Mouse (Mus musculus) liver, embryonic 15.5 days (tissue): ENCODE results near the gene Idh1. TPM values are rescaled to one million over a fixed set of nuclear protein-coding genes. Genes with fewer than 3 reads are reported as not detected.
A peak's percentile ranks its signal among the peaks of the same experiment; 100 is the strongest.

Experiments
- ATAC-seq: fragments of 200-750 bp; cut with Nextera tagmentation; 2 replicates; pipeline ENCODE4 v1.8.0; 2017; ENCODE audit warnings: moderate number of reproducible peaks, mild to moderate bottlenecking, moderate library complexity; ENCODE audit not compliant: insufficient read depth
- H3K27ac ChIP-seq: fragments of 300-500 bp; sonication (generic); replicated peaks from 2 replicates; pipeline ENCODE4 v1.5.1; 2015; ENCODE audit warnings: mild to moderate bottlenecking, inconsistent platforms
- H3K27me3 ChIP-seq: fragments of 300-500 bp; sonication (generic); 2 replicates; pipeline ENCODE4 v1.6.1; 2015; ENCODE audit warnings: mild to moderate bottlenecking, inconsistent platforms
- H3K36me3 ChIP-seq: fragments of 300-500 bp; sonication (generic); replicated peaks from 2 replicates; pipeline ENCODE4 v1.6.1; 2015; ENCODE audit warnings: moderate library complexity, mild to moderate bottlenecking, inconsistent platforms
- H3K4me1 ChIP-seq: fragments of 300-500 bp; sonication (generic); replicated peaks from 2 replicates; pipeline ENCODE4 v1.6.1; 2015; ENCODE audit warnings: inconsistent platforms
- H3K4me2 ChIP-seq: fragments of 300-500 bp; sonication (generic); 2 replicates; pipeline ENCODE4 v1.6.1; 2015; ENCODE audit warnings: moderate library complexity, mild to moderate bottlenecking, inconsistent platforms
- H3K4me3 ChIP-seq: fragments of 300-500 bp; sonication (generic); replicated peaks from 2 replicates; pipeline ENCODE4 v1.5.1; 2015; ENCODE audit warnings: mild to moderate bottlenecking, inconsistent platforms
- H3K9ac ChIP-seq: fragments of 300-500 bp; sonication (generic); 2 replicates; pipeline ENCODE4 v1.6.1; 2015; ENCODE audit warnings: moderate library complexity, mild to moderate bottlenecking, inconsistent platforms
- H3K9me3 ChIP-seq: fragments of 300-500 bp; sonication (generic); replicated peaks from 2 replicates; pipeline ENCODE4 v1.6.1; 2016; ENCODE audit warnings: inconsistent platforms
- WGBS: fragments of 180-500 bp; shearing (Covaris S2); methylation state at CpG from one replicate; pipeline ENCODE4 v1.1.7; 2015; ENCODE audit warnings: mixed read lengths; ENCODE audit not compliant: insufficient replicate concordance; 5-methylcytosine and 5-hydroxymethylcytosine counted together
- polyA plus RNA-seq: library from polyadenylated mRNA; unstranded; fragments of >200 nt; fragmentation: Nextera tagmentation; extraction: Ambion mirVana; gene quantifications from 2 replicates; pipeline ENCODE4 v1.2.1, GENCODE M21; 2015

Gene Idh1
- polyA plus RNA-seq, 1 experiment from 2014 or later: 118 TPM

DNA sequence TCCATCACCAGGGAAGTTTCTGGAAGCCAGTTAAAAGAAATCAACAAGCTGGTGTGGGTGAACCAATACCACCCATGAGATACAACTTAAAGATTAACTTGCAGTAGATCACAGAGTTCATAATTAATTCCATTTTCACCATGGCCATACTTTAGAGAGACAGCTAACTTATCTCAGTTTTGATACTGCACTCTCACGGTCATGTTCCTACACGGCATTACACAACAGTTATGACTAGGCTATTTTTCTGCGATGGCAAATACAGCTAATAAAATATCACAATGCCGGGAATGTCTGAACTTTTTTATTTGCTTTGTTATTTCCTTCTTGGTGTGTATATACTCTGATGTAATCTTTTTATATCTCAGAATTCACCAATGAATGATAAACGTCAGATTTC, 9.4 kb downstream of the Idh1 start:
- Histone ChIP-seq H3K27me3 (no peaks in the 10 kb centered on the region), H3K4me3 (no peak overlapping the region), H3K9me3 (no peaks in the 10 kb centered on the region), H3K36me3 (peaks cover 8% of the 10 kb centered on the region), H3K4me1 (peaks cover 39% of the 10 kb centered on the region), H3K27ac (no peak overlapping the region), H3K9ac (no peak overlapping the region), H3K4me2 (peak overlapping the region; percentile 21)
- WGBS: 23% methylated on average over 5 of the region's 5 CpGs
- ATAC-seq: no peak

DNA sequence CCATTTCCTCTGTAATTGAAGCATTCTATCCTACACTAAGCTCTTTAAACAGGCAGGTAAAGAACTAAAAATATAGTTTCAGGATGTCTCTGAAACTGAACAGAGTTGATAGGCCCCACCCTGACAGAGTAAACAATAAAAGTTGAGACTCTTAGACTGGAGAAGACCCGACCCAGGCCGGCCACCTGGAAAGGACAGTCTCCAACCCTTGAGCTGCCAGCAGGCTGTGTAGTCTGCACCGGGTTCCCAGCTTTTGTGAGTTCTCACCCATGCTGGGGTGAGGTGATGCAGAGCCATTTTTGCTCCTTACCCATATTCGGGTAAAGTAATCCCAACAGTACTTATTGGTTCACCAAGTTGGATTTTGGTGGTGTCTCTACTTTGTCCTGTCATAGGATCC, 10.1 kb downstream of the Idh1 start:
- H3K9ac ChIP-seq: no peak overlapping the region
- WGBS: 66% methylated on average over 4 of the region's 4 CpGs

DNA sequence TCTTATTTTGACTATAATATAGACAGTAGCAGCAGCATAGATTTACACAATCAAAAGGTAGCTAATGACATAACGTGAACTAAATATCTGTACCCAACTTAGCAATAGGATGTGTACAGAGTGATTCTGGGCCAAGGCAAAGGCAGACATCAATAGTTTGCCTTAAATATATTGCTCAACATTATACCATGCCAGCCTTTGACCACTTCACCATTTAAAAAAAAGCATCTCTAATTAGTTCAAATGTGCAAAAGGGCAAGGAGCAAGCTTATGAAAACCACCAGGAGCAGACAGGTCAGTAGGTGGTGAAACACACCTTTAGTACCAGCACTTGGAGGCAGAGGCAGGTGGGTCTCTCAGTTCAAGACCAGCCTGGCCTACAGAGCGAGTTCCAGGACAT, 12.6 kb downstream of the Idh1 start:
- 76% methylated on average over 2 of the region's 2 CpGs for WGBS
- ATAC-seq: no peak
- Histone ChIP-seq H3K9me3 (no peaks in the 10 kb centered on the region), H3K27me3 (no peaks in the 10 kb centered on the region), H3K4me1 (peaks cover 25% of the 10 kb centered on the region), H3K9ac (no peak overlapping the region), H3K36me3 (peaks cover 17% of the 10 kb centered on the region), H3K27ac (no peak overlapping the region), H3K4me2 (no peak overlapping the region), H3K4me3 (no peak overlapping the region)

More for the DNA sequence above, 10.1 kb downstream of the Idh1 start:
- peak overlapping the region; percentile 4; the same call in 1 of the 2 replicates for H3K4me3 ChIP-seq
- no peak overlapping the region for H3K27ac ChIP-seq
- ATAC-seq: no peak
- H3K4me1 ChIP-seq: peaks cover 34% of the 10 kb centered on the region
- H3K36me3 ChIP-seq: peaks cover 8% of the 10 kb centered on the region
- no peaks in the 10 kb centered on the region for H3K9me3 ChIP-seq
- no peaks in the 10 kb centered on the region for H3K27me3 ChIP-seq
- H3K4me2 ChIP-seq: peak overlapping the region; percentile 21

DNA sequence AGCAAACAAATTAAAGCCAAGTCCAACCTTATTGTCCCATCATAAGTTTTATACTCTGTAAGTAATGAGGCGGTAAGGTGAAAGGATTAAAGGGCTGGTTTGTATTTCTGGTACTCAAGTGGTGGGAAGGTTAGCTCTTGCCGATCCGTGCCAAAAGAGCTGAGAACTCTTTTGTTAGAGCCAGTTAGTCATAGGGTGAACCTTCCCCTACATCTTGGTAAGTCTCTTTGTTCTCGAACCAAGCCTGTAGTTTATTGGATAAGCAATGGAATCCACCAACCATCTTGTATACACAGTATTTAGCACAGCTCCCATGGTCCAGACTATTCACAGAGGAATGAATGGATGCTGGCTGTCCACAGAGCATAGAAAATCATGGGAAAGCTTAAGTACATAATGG, 14.7 kb downstream of the Idh1 start:
- no peaks in the 10 kb centered on the region for H3K9me3 ChIP-seq
- no peak for ATAC-seq
- no peak overlapping the region for H3K4me3 ChIP-seq
- H3K36me3 ChIP-seq: peaks cover 34% of the 10 kb centered on the region
- no peaks in the 10 kb centered on the region for H3K27me3 ChIP-seq
- H3K27ac ChIP-seq: no peak overlapping the region
- H3K9ac ChIP-seq: no peak overlapping the region
- 0 out of 2 replicates have a peak, but pooled peaks cover 10% of the 10 kb centered on the region for H3K4me1 ChIP-seq
- WGBS: 68% methylated on average over 4 of the region's 4 CpGs
- H3K4me2 ChIP-seq: no peak overlapping the region

DNA sequence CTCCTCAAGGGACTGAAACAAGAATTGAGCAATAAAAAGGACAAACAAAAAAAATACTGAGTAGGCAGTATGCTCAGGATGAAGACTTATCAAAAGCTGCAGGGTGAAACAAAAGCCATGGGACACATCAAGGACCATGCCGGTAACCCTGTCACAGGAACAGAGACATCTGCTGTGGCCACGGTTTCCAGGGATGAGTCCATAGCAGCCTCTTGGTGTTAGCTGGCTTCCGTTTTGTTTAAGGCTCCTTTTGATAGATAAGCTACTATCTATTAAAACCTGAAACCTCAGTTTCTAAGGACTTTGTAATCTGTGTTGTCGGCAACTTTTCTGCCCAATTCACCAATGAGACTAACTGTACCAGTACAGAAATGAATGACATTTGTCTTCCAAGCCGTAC, 16.4 kb downstream of the Idh1 start:
- Histone ChIP-seq H3K4me2 (no peak overlapping the region), H3K4me3 (no peak overlapping the region), H3K27ac (no peak overlapping the region), H3K27me3 (no peaks in the 10 kb centered on the region), H3K4me1 (no peaks in the 10 kb centered on the region), H3K9me3 (no peaks in the 10 kb centered on the region), H3K9ac (no peak overlapping the region), H3K36me3 (peaks cover 37% of the 10 kb centered on the region)
- 33% methylated on average over 5 of the region's 5 CpGs for WGBS
- ATAC-seq: no peak

DNA sequence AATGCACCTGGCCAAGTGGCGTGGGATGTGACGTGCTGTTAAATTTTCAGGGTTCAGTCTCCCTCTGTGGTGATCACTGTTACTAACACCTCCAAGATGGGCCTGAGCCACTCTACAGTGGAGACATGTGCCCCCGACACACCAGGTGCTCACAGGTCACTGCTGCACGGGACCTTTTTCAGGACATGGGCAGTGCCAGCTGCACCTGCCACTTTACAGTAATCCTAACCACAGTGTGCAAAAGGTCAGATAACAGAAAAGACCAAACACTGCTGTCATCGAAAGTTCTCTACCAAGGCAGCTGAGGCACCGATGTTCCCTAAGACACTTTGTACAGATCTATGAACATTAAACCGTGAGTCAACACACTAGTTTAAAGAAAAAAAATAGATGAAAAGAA, 16.8 kb downstream of the Idh1 start:
- Histone ChIP-seq H3K9ac (no peak overlapping the region), H3K4me3 (no peak overlapping the region), H3K4me2 (no peak overlapping the region), H3K27ac (no peak overlapping the region), H3K36me3 (peaks cover 37% of the 10 kb centered on the region), H3K4me1 (no peaks in the 10 kb centered on the region), H3K27me3 (no peaks in the 10 kb centered on the region), H3K9me3 (no peaks in the 10 kb centered on the region)
- ATAC-seq: no peak
- WGBS: 48% methylated on average over 7 of the region's 7 CpGs

DNA sequence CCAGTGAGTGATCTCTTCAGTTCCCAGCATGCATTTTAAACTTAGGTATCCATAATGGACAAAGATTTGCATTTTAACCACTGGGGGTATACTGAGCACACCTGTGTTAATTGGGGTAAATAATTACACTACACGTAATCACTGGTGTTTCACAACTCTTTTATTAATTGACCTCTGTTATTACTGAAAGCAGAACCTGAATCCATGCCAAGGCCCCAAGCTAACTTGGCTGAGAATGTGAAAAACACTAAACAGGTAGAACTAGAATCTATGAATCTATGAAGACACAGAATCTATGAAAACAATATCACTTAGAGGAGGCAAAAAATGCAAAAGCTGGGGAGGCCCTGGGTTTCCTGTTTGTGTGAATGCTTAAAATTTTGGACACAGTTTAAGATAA, 18.8 kb downstream of the Idh1 start:
- Histone ChIP-seq H3K4me2 (no peak overlapping the region), H3K27me3 (no peaks in the 10 kb centered on the region), H3K9me3 (no peaks in the 10 kb centered on the region), H3K4me3 (no peak overlapping the region), H3K36me3 (peaks cover 40% of the 10 kb centered on the region), H3K9ac (no peak overlapping the region), H3K4me1 (no peaks in the 10 kb centered on the region), H3K27ac (no peak overlapping the region)
- ATAC-seq: no peak
- 75% methylated on average over 1 of the region's 1 CpGs for WGBS

DNA sequence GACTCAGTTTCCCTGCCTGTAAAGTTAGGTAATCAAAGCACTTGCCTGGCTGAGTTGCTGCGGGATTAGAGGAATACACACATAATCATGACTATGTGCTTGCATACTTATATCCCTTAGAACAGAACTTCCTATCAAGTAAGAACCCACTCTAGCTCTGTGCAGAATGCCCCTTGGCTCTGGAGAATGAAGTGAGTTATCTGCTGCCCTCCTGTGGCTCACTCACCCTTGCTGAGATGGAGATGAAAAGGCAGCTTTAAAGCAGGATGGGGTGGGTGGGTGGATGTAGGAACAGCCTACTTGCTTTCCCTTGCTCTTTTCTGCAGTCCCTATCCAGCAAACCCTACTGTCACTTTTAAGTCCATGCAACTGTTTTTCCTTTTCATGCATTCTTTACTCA, 24.1 kb downstream of the Idh1 start:
- H3K36me3 ChIP-seq: peaks cover 52% of the 10 kb centered on the region
- no peaks in the 10 kb centered on the region for H3K9me3 ChIP-seq
- H3K9ac ChIP-seq: no peak overlapping the region
- 76% methylated on average over 1 of the region's 1 CpGs for WGBS
- H3K27me3 ChIP-seq: no peaks in the 10 kb centered on the region
- H3K4me1 ChIP-seq: no peaks in the 10 kb centered on the region
- H3K4me3 ChIP-seq: no peak overlapping the region
- ATAC-seq: no peak
- H3K4me2 ChIP-seq: no peak overlapping the region
- H3K27ac ChIP-seq: no peak overlapping the region

DNA sequence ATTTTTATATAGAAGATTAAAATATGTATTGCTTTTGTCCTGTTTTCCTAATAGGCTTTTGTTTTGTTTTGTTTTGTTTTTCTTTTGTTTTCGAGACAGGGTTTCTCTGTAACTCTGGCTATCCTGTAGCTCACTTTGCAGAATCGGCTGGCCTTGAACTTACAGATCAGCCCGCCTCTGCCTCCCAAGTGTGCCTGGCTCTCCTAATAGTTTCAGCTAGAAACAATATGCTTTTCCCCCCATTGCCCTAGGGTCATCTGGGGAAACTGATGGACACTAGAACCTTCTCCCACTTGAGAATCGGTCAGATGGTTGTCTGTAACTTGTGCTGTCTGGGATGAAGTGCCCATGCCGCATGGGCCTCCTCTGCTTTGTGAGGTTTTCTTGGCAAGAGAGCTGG, 30.2 kb downstream of the Idh1 start:
- 69% methylated on average over 5 of the region's 5 CpGs for WGBS

DNA sequence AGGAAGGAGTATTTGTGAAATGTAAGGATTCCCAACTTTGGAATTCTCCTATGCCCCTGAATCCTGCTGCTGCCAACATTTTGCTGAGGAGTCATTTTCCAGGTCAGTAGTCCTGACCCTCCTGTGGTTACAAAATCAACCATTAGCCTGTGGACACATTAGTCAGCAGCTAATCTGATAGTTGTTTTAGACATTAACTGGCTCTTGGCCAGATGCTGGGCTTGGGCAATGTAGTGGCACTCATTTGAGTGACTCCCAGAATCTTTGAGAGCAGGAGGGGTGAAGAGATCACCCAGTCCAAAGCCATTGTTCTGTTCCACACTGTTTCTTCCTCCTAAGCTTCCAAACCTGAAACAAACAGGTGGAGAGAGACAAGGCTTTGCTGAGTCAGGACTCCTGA, 31.5 kb downstream of the Idh1 start:
- Histone ChIP-seq H3K27me3 (no peaks in the 10 kb centered on the region), H3K4me1 (no peaks in the 10 kb centered on the region), H3K27ac (no peak overlapping the region), H3K9me3 (no peaks in the 10 kb centered on the region), H3K4me2 (no peak overlapping the region), H3K36me3 (peaks cover 11% of the 10 kb centered on the region), H3K9ac (no peak overlapping the region), H3K4me3 (no peak overlapping the region)
- ATAC-seq: no peak

More for the DNA sequence above, 30.2 kb downstream of the Idh1 start:
- H3K36me3 ChIP-seq: peaks cover 23% of the 10 kb centered on the region
- no peaks in the 10 kb centered on the region for H3K4me1 ChIP-seq
- no peak overlapping the region for H3K4me3 ChIP-seq
- H3K27me3 ChIP-seq: no peaks in the 10 kb centered on the region
- no peak overlapping the region for H3K27ac ChIP-seq
- no peak overlapping the region for H3K4me2 ChIP-seq
- H3K9me3 ChIP-seq: no peaks in the 10 kb centered on the region
- no peak for ATAC-seq
- H3K9ac ChIP-seq: no peak overlapping the region

DNA sequence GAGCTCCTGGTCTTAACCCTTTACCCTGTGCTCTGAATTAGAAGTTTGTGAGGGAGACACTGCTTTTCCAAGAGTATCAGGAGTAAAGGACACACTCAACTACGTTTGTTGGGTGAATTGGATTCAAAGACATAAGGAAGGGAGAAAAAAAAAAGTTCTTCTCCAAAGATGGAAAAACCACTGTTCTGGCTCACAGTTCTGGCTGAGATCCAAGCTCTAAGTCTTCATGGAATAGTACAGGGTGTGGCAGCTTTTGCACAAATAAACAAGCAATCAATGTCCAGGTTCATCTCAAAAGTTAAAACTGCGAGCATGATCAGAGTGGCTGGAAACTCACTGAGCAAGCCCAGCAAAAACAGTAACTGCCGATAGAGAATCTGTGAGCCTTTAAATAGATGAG, 38.3 kb downstream of the Idh1 start:
- H3K9ac ChIP-seq: no peak overlapping the region
- H3K27ac ChIP-seq: no peak overlapping the region
- WGBS: 50% methylated on average over 3 of the region's 3 CpGs
- no peak overlapping the region for H3K4me2 ChIP-seq
- ATAC-seq: no peak
- H3K27me3 ChIP-seq: no peaks in the 10 kb centered on the region
- no peaks in the 10 kb centered on the region for H3K9me3 ChIP-seq
- H3K4me3 ChIP-seq: no peak overlapping the region
- no peaks in the 10 kb centered on the region for H3K36me3 ChIP-seq
- H3K4me1 ChIP-seq: no peaks in the 10 kb centered on the region

DNA sequence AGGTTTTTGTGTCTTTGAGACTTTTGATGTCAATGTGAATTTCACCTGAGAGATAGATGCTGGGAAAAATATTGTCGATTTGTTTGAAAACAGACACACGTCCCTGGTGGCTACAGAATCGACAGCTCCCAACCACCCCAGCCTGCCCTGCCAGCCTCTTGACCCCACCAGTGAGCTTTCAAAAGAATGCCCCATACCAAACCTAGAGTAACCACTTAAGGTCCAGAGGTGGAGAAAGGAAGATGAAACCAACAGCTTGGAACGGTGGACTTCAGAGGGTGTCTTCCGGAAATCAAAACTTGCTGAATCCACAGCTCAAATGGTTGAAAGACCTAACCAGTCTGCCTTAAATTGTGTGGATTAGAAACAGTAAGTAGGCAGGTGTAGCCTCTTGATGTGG, 39.0 kb downstream of the Idh1 start:
- no peak for ATAC-seq
- H3K4me3 ChIP-seq: no peak overlapping the region
- WGBS: 78% methylated on average over 5 of the region's 5 CpGs
- H3K9ac ChIP-seq: no peak overlapping the region
- no peaks in the 10 kb centered on the region for H3K4me1 ChIP-seq
- no peaks in the 10 kb centered on the region for H3K36me3 ChIP-seq
- no peaks in the 10 kb centered on the region for H3K27me3 ChIP-seq
- H3K9me3 ChIP-seq: no peaks in the 10 kb centered on the region
- H3K27ac ChIP-seq: no peak overlapping the region
- H3K4me2 ChIP-seq: no peak overlapping the region
